Mouse (Mus musculus): Measurements from ENCODE around the gene Fbxl5. TPM values are rescaled to one million over a fixed set of nuclear protein-coding genes. Genes with fewer than 3 reads are reported as not detected.
A peak's percentile ranks its signal among the peaks of the same experiment; 100 is the strongest.

The Fbxl5 gene
- total RNA-seq, 1 experiment from 2014 or later = 77.0 TPM

- no peak for ATAC-seq (replicated peaks in 1 of 2; ENCODE audit: insufficient read depth in 1 of 2, low FRiP score in 2 of 2, low TSS enrichment in 1 of 2, low read depth in 1 of 2, poor library complexity in 2 of 2, severe bottlenecking in 2 of 2)
Observed at GRCm38 (mm10) chr5:43748039-43748438, 73.4 kb downstream of the Fbxl5 start.

DNA sequence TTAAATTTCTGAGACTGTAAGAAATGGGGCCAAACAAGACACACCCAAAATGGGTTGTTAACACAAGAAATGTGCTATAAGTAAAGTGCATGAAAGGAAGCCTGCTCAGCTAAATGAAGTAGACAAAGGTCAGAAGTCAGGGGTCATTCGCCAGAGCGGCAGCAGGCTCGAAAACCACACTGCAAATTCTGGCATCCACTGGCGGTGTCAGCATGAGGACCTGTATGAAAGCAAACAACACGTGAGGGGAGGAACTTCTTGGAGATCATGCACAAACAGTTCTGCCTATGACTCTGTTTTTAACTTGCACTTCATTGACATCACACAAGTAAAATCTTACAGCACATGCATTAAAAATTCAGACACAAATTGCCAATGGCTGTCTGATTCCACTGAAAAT lies 76.3 kb downstream of the Fbxl5 start:
- ATAC-seq (replicated peaks in 1 of 2; ENCODE audit: insufficient read depth in 1 of 2, low FRiP score in 2 of 2, low TSS enrichment in 1 of 2, low read depth in 1 of 2, poor library complexity in 2 of 2, severe bottlenecking in 2 of 2) = no peak

DNA sequence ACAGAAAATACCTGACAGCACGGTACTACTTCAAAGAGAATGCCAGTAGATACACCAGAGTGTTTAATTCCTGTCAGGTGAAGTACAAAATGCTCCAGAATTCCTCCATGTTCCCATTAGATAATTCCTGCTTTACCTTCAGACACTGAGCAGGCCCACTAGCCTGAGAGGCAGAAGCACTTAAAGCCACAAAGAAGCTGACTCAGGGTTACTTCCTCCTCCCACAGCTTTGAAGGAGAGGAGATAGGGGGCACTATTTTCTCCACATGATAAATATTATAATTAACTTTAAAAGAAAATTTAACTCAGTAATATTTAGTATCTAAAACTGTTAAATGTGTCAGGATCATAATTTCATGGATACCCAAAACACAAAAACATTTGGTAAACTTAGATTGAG lies 77.3 kb downstream of the Fbxl5 start:
- ATAC-seq (replicated peaks in 1 of 2; ENCODE audit: insufficient read depth in 1 of 2, low FRiP score in 2 of 2, low TSS enrichment in 1 of 2, low read depth in 1 of 2, poor library complexity in 2 of 2, severe bottlenecking in 2 of 2) = peak; percentile 46 to 53; a peak in 2 of 4 replicates

DNA sequence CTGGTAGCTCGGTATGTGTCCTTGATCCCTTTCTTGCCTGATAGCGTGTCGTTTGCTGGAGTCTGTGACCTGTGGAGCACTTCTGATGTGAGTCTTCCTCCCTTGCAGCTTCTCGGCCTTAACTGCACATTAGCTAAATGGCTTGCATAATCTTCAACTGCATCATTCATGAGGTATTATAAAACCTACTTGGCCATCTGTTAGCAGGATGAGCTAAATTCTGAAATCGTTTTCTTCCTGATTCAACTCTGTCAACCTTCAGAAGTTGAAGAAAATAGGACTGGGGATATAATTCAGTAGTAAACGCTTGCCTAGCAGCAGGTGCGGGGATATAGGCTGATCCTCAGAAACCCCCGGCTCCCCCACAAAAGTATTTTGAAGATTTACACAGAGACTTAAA lies 89.1 kb downstream of the Fbxl5 start:
- ATAC-seq (replicated peaks in 1 of 2; ENCODE audit: insufficient read depth in 1 of 2, low FRiP score in 2 of 2, low TSS enrichment in 1 of 2, low read depth in 1 of 2, poor library complexity in 2 of 2, severe bottlenecking in 2 of 2) = no peak

DNA sequence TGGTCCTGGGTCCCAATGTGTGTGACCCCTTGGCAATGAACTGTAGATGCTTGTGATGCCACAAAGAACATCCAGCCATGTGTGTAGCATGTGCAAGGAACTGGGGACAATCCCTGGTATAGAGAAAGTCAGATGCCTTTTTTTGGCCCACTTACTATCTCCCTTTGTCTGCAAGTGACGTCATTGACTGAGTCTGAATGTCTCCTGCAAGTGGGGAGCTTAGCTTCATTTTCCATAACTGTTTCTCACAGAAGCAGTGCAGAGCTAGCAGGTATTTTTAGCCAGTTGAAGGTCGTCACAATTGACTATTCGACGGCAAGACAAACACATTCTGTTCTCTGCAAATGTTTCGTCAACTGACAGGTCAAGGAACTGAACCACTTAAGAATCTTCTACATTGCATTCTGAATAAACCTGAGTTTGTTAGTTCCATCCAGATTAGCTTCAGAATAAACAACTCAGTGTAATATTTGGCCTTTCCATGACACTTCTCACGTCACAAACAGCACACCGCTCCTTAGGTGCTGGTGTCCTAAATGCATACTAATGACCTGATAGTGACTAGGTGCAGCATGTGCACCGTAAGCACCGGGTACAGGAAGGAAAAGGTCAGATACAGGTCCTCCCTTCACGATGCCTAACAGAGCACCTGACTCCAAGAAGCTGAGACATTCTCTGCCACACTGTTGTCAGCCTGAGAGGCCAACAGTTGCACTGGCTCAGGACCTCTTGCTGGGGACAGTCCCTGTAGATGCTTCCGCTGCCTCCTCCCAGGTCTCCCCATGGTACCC lies 92.9 kb downstream of the Fbxl5 start:
- no peak; a peak in 1 of 4 replicates for ATAC-seq (replicated peaks in 1 of 2; ENCODE audit: insufficient read depth in 1 of 2, low FRiP score in 2 of 2, low TSS enrichment in 1 of 2, low read depth in 1 of 2, poor library complexity in 2 of 2, severe bottlenecking in 2 of 2)

- ATAC-seq (replicated peaks in 1 of 2; ENCODE audit: insufficient read depth in 1 of 2, low FRiP score in 2 of 2, low TSS enrichment in 1 of 2, low read depth in 1 of 2, poor library complexity in 2 of 2, severe bottlenecking in 2 of 2) = no peak
Observed at GRCm38 (mm10) chr5:43723830-43724229, 97.6 kb downstream of the Fbxl5 start.

DNA sequence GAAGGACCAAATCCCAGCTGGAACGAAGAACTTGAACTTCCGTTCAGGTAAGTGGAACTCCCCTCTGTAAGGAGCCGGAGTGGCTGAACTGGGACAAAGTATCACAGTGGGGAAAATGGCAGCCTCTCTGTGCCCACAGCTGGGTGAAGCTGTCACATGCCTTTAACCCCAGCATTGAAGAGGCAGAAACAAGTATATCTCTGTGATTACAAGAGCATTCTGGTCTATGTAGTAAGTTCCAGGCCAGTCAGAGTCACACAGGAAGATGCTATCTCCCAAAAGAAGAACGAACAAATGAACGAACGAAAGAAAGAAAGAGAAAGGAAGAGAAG lies 99.0 kb downstream of the Fbxl5 start:
- no peak for ATAC-seq (replicated peaks in 1 of 2; ENCODE audit: insufficient read depth in 1 of 2, low FRiP score in 2 of 2, low TSS enrichment in 1 of 2, low read depth in 1 of 2, poor library complexity in 2 of 2, severe bottlenecking in 2 of 2)

- no peak for ATAC-seq (replicated peaks in 1 of 2; ENCODE audit: insufficient read depth in 1 of 2, low FRiP score in 2 of 2, low TSS enrichment in 1 of 2, low read depth in 1 of 2, poor library complexity in 2 of 2, severe bottlenecking in 2 of 2)
Observed at GRCm38 (mm10) chr5:43721538-43722451, 99.6 kb downstream of the Fbxl5 start.

- no peak for ATAC-seq (replicated peaks in 1 of 2; ENCODE audit: insufficient read depth in 1 of 2, low FRiP score in 2 of 2, low TSS enrichment in 1 of 2, low read depth in 1 of 2, poor library complexity in 2 of 2, severe bottlenecking in 2 of 2)
Observed at GRCm38 (mm10) chr5:43699240-43699639, 122.2 kb downstream of the Fbxl5 start.

DNA sequence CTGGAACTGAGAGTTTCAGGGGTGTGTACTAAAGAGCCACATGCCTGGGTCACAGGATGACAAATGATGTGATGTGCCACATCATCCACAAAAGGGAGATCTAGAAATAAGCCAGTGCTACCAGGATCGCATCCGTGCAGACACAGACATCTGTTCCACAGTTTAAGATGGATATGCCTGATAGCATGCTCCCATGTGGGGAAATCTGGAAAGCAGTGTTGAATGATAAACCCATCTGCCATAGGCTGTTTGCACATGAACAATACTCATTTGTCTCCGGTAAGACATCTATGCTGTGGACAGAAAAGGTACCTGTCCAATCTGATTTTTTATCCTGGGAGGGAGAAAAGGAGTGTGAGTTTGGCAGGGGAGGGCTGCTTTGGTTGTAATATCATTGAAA lies 124.3 kb downstream of the Fbxl5 start:
- ATAC-seq (replicated peaks in 1 of 2; ENCODE audit: insufficient read depth in 1 of 2, low FRiP score in 2 of 2, low TSS enrichment in 1 of 2, low read depth in 1 of 2, poor library complexity in 2 of 2, severe bottlenecking in 2 of 2) = no peak

Other genes starting within 250 kb of the Fbxl5 start
- gene Cc2d2a, start 159.3 kb downstream of the Fbxl5 start, total RNA-seq (2017) = 5.3 TPM in 2 replicates
- 3.8 and 4.1 TPM in 2 replicates for gene Bst1, start 2.8 kb downstream of the Fbxl5 start, total RNA-seq (2017)
- gene Cd38, start 46.9 kb upstream of the Fbxl5 start, total RNA-seq (2017) = 1.2 and 1.3 TPM in 2 replicates
- gene Gm7879, start 91.5 kb upstream of the Fbxl5 start, total RNA-seq (2017) = 0.89 and 3.2 TPM in 2 replicates
- not detected in 2 replicates for gene Fgfbp1, start 160.1 kb upstream of the Fbxl5 start, total RNA-seq (2017)

Measured in hematopoietic stem cell, adult 5-6 weeks (primary cell).